ENCODE assay signal across 8 mouse cellular contexts in genomic region chr9:48495548-48495932, GRCm38 (mm10). TPM values are rescaled to one million over a fixed set of nuclear protein-coding genes. Genes with fewer than 3 reads are reported as not detected.
DNase-seq lines count a peak whose midpoint lies in the region; ATAC-seq and TF ChIP-seq lines count a peak whose summit lies in the region.

No protein-coding gene starts in this region.

- no peaks in the 10 kb centered on the region for H3K27me3 ChIP-seq in hindbrain, embryonic 16.5 days (replicated peaks; ENCODE audit: control insufficient read depth, insufficient read depth, low read length)
- 0 out of 2 replicates have a peak, but pooled peaks cover 13% of the 10 kb centered on the region for H3K27me3 ChIP-seq in midbrain, embryonic 13.5 days

- peaks cover 7% of the 10 kb centered on the region; the same call in 1 of the 2 replicates for H3K36me3 ChIP-seq in hindbrain, embryonic 16.5 days (ENCODE audit: control insufficient read depth, insufficient read depth, low read length)
- H3K36me3 ChIP-seq in midbrain, embryonic 13.5 days: peaks cover 24% of the 10 kb centered on the region

- 5% methylated on average over 34 of the region's 34 CpGs for WGBS in lung, adult 2 months
- WGBS in hindbrain, embryonic 16.5 days: 6% methylated on average over 34 of the region's 34 CpGs
- WGBS in midbrain, embryonic 13.5 days: 2% methylated on average over 34 of the region's 34 CpGs

- H3K9ac ChIP-seq in hindbrain, embryonic 16.5 days (ENCODE audit: low read depth, low read length): peak overlapping the region; percentile 89
- peak overlapping the region; percentile 90 for H3K9ac ChIP-seq in midbrain, embryonic 13.5 days (replicated peaks)

- no peak for TF ChIP-seq POLR2A in lung, adult 2 months (IDR thresholded peaks at IDR 0.05; ENCODE audit: borderline replicate concordance, extremely low read depth, low read depth, low read length)

- no peak for TF ChIP-seq CTCF in lung, adult 2 months (IDR thresholded peaks at IDR 0.05; ENCODE audit: insufficient read depth, low read length)

- H3K4me3 ChIP-seq in lung, adult 2 months (replicated peaks; ENCODE audit: extremely low read depth, low read depth, low read length): peak overlapping the region; percentile 90
- H3K4me3 ChIP-seq in hindbrain, embryonic 16.5 days (ENCODE audit: low read length): peak overlapping the region; percentile 92
- H3K4me3 ChIP-seq in midbrain, embryonic 13.5 days (replicated peaks): peak overlapping the region; percentile 68

- peak overlapping the region; percentile 97 for H3K27ac ChIP-seq in hindbrain, embryonic 16.5 days (ENCODE audit: low read depth, low read length)
- peak overlapping the region; percentile 94 for H3K27ac ChIP-seq in midbrain, embryonic 13.5 days

- H3K4me2 ChIP-seq in hindbrain, embryonic 16.5 days (ENCODE audit: low read length): peak overlapping the region; percentile 95
- H3K4me2 ChIP-seq in midbrain, embryonic 13.5 days (replicated peaks): peak overlapping the region; percentile 78

- DNase-seq in lung, adult 2 months: no peak
- DNase-seq in lung, adult 18-20 months: no peak
- DNase-seq in embryo, embryonic 11.5 days (ENCODE audit: low read depth, low spot score): peak; percentile 23
- no peak for DNase-seq in gastrocnemius, postnatal 25 days
- no peak for DNase-seq in cerebellum, postnatal 14 days
- no peak for DNase-seq in adrenal gland, adult 2 months

- H3K4me1 ChIP-seq in lung, adult 2 months (ENCODE audit: control insufficient read depth, insufficient read depth, low read length): peaks cover 7% of the 10 kb centered on the region; the same call in 1 of the 2 replicates
- H3K4me1 ChIP-seq in hindbrain, embryonic 16.5 days (ENCODE audit: control insufficient read depth, insufficient read depth, low read depth, low read length): peaks cover 11% of the 10 kb centered on the region
- H3K4me1 ChIP-seq in midbrain, embryonic 13.5 days (replicated peaks): peaks cover 19% of the 10 kb centered on the region

- peak; percentile 84 for ATAC-seq in hindbrain, embryonic 16.5 days
- ATAC-seq in midbrain, embryonic 13.5 days: peak; percentile 83

- no peaks in the 10 kb centered on the region for H3K9me3 ChIP-seq in hindbrain, embryonic 16.5 days (ENCODE audit: control insufficient read depth, low read length)
- H3K9me3 ChIP-seq in midbrain, embryonic 13.5 days: no peaks in the 10 kb centered on the region

RNA-seq across cellular contexts. Expression of gene Gm5617, which starts 0.3 kb away (rescaled TPM):
- polyA plus RNA-seq in lung, adult 2 months (2012; rRNA removed): 58.5 and 60.2 TPM in 2 replicates
- polyA plus RNA-seq in hindbrain, embryonic 16.5 days (2015; fragmentation: Nextera tagmentation; extraction: Ambion mirVana): 20.2 TPM in 2 replicates
- polyA plus RNA-seq in midbrain, embryonic 13.5 days (2015; fragmentation: Nextera tagmentation; extraction: Ambion mirVana): 33.2 and 38.2 TPM in 2 replicates
- 1 to 10 TPM; 6.6 to 8.5 TPM for total RNA-seq in gastrocnemius, postnatal 25 days (2021)
- 10 to 100 TPM; 47.1 to 47.9 TPM for total RNA-seq in adrenal gland, adult 2 months (2021)
- 149 and 188 TPM in 2 replicates for polyA plus RNA-seq in adrenal gland, adult 2 months (2012; rRNA removed)

RNA-seq across cellular contexts. Expression of gene Rbm7, which starts 0.4 kb away (rescaled TPM):
- polyA plus RNA-seq in lung, adult 2 months (2012; rRNA removed): 18.7 and 25.2 TPM in 2 replicates
- 72.0 and 73.1 TPM in 2 replicates for polyA plus RNA-seq in hindbrain, embryonic 16.5 days (2015; fragmentation: Nextera tagmentation; extraction: Ambion mirVana)
- polyA plus RNA-seq in midbrain, embryonic 13.5 days (2015; fragmentation: Nextera tagmentation; extraction: Ambion mirVana): 92.8 and 107 TPM in 2 replicates
- 10 to 100 TPM; 13.6 to 14.4 TPM for total RNA-seq in gastrocnemius, postnatal 25 days (2021)
- total RNA-seq in adrenal gland, adult 2 months (2021): 10 to 100 TPM; 65.6 to 70.5 TPM
- 10.1 and 11.0 TPM in 2 replicates for polyA plus RNA-seq in adrenal gland, adult 2 months (2012; rRNA removed)

RNA-seq across cellular contexts. Expression of gene Rexo2, which starts 15.1 kb away (rescaled TPM):
- polyA plus RNA-seq in lung, adult 2 months (2012; rRNA removed): 64.0 and 77.6 TPM in 2 replicates
- 116 and 122 TPM in 2 replicates for polyA plus RNA-seq in hindbrain, embryonic 16.5 days (2015; fragmentation: Nextera tagmentation; extraction: Ambion mirVana)
- polyA plus RNA-seq in midbrain, embryonic 13.5 days (2015; fragmentation: Nextera tagmentation; extraction: Ambion mirVana): 74.3 and 77.5 TPM in 2 replicates
- 10 to 100 TPM; 58.6 to 64.9 TPM for total RNA-seq in gastrocnemius, postnatal 25 days (2021)
- 100 to 1,000 TPM; 143 to 150 TPM for total RNA-seq in adrenal gland, adult 2 months (2021)
- polyA plus RNA-seq in adrenal gland, adult 2 months (2012; rRNA removed): 52.6 and 65.1 TPM in 2 replicates
